Comparison of ENCODE assay signal across 11 mouse cellular contexts in the genomic region with DNA sequence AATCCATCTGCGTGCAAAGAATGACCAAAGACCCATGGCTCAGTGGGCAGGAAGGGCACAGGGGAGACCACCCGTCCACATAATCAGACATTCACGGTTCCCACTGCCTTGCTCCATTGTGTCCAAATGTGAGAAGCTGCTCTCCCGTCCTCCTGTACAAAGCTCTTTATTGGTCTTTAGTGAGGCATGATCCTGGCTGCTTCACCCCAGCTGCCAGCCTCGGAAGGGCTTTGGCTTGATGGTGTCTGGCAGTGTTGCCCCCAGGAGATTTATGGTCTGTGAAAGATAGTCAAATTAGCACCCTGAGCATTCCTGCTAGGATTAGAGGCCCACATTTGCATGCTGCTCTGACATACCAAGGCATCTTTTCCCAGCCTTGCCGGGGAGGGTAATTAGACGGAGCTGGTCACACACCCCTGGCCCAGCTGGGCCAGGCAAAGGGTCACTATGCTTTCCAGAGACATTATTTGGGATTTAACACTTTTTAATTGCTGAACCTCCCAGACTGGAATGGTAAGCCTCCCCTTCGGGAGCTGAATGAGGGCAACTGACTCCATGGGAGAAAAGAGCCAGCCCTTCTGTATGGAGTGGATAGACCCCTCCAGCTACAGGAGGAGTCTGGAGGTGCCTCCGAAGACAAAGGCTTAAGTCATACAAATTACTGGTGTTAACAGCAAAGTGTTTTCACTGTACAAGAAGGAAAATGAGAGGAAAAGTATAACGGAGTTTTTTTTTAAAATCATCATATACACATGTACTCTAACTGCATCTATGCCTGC. TPM values are rescaled to one million over a fixed set of nuclear protein-coding genes. Genes with fewer than 3 reads are reported as not detected.
DNase-seq lines count a peak whose midpoint lies in the region; ATAC-seq lines count a peak whose summit lies in the region.
"Had no signal": no experiment of that assay in that cellular context is flagged by ENCODE, and none has a peak within 500 bp of the region (broad histone marks: within the 10 kb centered on the region; RNA-seq: fewer than 3 reads in every experiment).

No protein-coding gene starts in this region.

- peaks cover 9% of the 10 kb centered on the region for H3K27me3 ChIP-seq in forebrain, embryonic 10.5 days (ENCODE audit: poor library complexity, severe bottlenecking)
- no peaks in the 10 kb centered on the region for H3K27me3 ChIP-seq in hindbrain, embryonic 15.5 days
- H3K27me3 ChIP-seq: CH12.LX; embryonic facial prominence, embryonic 13.5 days; stomach, embryonic 15.5 days had no signal

- H3K36me3 ChIP-seq in forebrain, embryonic 10.5 days (replicated peaks): peaks cover 31% of the 10 kb centered on the region
- peaks cover 21% of the 10 kb centered on the region for H3K36me3 ChIP-seq in hindbrain, embryonic 15.5 days

- peak overlapping the region; percentile 79 for H3K27ac ChIP-seq in forebrain, embryonic 10.5 days
- H3K27ac ChIP-seq in hindbrain, embryonic 15.5 days (replicated peaks): peak overlapping the region; percentile 71
- H3K27ac ChIP-seq: embryonic facial prominence, embryonic 13.5 days; stomach, embryonic 15.5 days had no signal

- no peak overlapping the region for H3K9ac ChIP-seq in hindbrain, embryonic 15.5 days
- H3K9ac ChIP-seq: embryonic facial prominence, embryonic 13.5 days; stomach, embryonic 15.5 days had no signal

- peaks cover 27% of the 10 kb centered on the region for H3K4me1 ChIP-seq in forebrain, embryonic 10.5 days
- H3K4me1 ChIP-seq in hindbrain, embryonic 15.5 days (replicated peaks): peaks cover 13% of the 10 kb centered on the region
- H3K4me1 ChIP-seq: stomach, embryonic 15.5 days had no signal

- H3K4me3 ChIP-seq in forebrain, embryonic 10.5 days: peak overlapping the region; percentile 9; the same call in 1 of the 2 replicates
- H3K4me3 ChIP-seq in hindbrain, embryonic 15.5 days: no peak overlapping the region
- H3K4me3 ChIP-seq: embryonic facial prominence, embryonic 13.5 days; stomach, embryonic 15.5 days had no signal

- DNase-seq in embryo, embryonic 10 days (ENCODE audit: low spot score): peak; percentile 75
- peak; percentile 73 for DNase-seq in forebrain, embryonic 10.5 days (ENCODE audit: extremely low spot score, low spot score)
- peak; percentile 61 for DNase-seq in neural tube, embryonic 10.5 days (ENCODE audit: extremely low spot score, low spot score)
- DNase-seq in spleen, adult 18-20 months: no peak
- no peak for DNase-seq in gastrocnemius, adult 18-20 months (ENCODE audit: low spot score)

- peak; percentile 87 for ATAC-seq in hindbrain, embryonic 15.5 days (ENCODE audit: low FRiP score, low read depth)
- no peak for ATAC-seq in erythroblast, adult 5-6 weeks (replicated peaks; ENCODE audit: low FRiP score, poor library complexity, severe bottlenecking)

- H3K4me2 ChIP-seq in hindbrain, embryonic 15.5 days: no peak overlapping the region
- H3K4me2 ChIP-seq: embryonic facial prominence, embryonic 13.5 days; liver, embryonic 11.5 days; stomach, embryonic 15.5 days had no signal

- no peaks in the 10 kb centered on the region for H3K9me3 ChIP-seq in forebrain, embryonic 10.5 days
- no peaks in the 10 kb centered on the region for H3K9me3 ChIP-seq in hindbrain, embryonic 15.5 days
- H3K9me3 ChIP-seq: embryonic facial prominence, embryonic 13.5 days; stomach, embryonic 15.5 days had no signal

- 9% methylated on average over 10 of the region's 10 CpGs for WGBS in forebrain, embryonic 10.5 days
- WGBS in hindbrain, embryonic 15.5 days: 7% methylated on average over 10 of the region's 10 CpGs

RNA-seq across cellular contexts. Expression of a gene that starts 22.4 kb away (rescaled TPM):
- polyA plus RNA-seq in forebrain, embryonic 10.5 days (2016; fragmentation: Nextera tagmentation; extraction: Ambion mirVana): 17.9 and 19.4 TPM in 2 replicates
- 57.8 and 62.4 TPM in 2 replicates for polyA plus RNA-seq in hindbrain, embryonic 15.5 days (2015; fragmentation: Nextera tagmentation; extraction: Ambion mirVana)
- total RNA-seq in erythroblast, adult 5-6 weeks (2015; ENCODE audit: low replicate concordance): 3.5 and 4.2 TPM in 2 replicates
- 1.1 and 2.8 TPM in 2 replicates for total RNA-seq in erythroblast, adult 5-6 weeks (2017; ENCODE audit: low replicate concordance)
- 1 to 10 TPM; 1.7 to 2.8 TPM for total RNA-seq in gastrocnemius, adult 18-20 months (2021)

RNA-seq across cellular contexts. Expression of a gene that starts 28.9 kb away (rescaled TPM):
- polyA plus RNA-seq in forebrain, embryonic 10.5 days (2016; fragmentation: Nextera tagmentation; extraction: Ambion mirVana): 19.7 and 20.6 TPM in 2 replicates
- polyA plus RNA-seq in hindbrain, embryonic 15.5 days (2015; fragmentation: Nextera tagmentation; extraction: Ambion mirVana): 9.0 and 9.8 TPM in 2 replicates
- total RNA-seq in erythroblast, adult 5-6 weeks (2015; ENCODE audit: low replicate concordance): 43.6 and 57.3 TPM in 2 replicates
- 117 and 148 TPM in 2 replicates for total RNA-seq in erythroblast, adult 5-6 weeks (2017; ENCODE audit: low replicate concordance)
- total RNA-seq in gastrocnemius, adult 18-20 months (2021): 10 to 100 TPM in 1 of 2 experiments, 1 to 10 TPM in 1; 7.9 to 13.9 TPM

Comparison
In these comparisons a context has a peak if more than half of its experiments do, and no peak if none do; other contexts are left out.
1. DNase-seq: peak in embryo, embryonic 10 days (single experiment), forebrain, embryonic 10.5 days (single experiment) and neural tube, embryonic 10.5 days (single experiment); none in spleen, adult 18-20 months (0 of 2) and gastrocnemius, adult 18-20 months (single experiment).